Mouse (Mus musculus) retina, postnatal 7 days (tissue): ENCODE data around the gene Il3.

Source experiments
- DNase-seq: peaks from one replicate; pipeline ENCODE4 v3.0.0-alpha.2; 2012; ENCODE audit warnings: low read depth, low spot score

Il3 gene

DNA sequence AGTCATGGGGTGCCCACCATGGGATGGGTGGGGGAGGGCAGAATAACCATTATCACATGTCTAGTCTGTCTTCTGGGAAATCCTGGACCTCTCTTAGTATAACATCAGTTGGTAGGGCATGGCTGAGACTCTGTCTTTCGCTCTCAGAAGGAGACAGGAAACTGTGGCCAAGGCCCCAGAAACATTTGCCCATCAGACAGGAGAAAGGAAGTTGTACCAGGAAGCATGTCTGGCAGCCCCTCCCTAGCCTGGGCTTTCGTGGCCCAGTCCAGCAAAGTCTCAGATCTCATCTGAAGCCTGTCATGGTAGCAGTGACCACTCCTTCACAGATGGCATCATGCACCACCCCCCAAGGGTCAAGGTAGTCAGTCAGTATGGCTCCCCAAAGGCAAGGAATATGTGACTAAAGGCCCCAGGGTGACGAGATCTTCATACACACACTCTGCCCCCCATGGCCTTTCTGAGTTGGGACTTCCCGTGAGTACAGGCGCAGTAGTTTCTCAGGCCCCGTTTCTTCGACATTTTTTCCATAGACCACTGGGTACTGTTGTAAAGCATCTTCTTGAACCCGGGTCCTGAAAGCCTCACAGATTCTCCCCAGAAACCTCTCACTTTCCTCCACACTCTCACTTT lies 20.9 kb upstream of the Il3 start:
- no peak for DNase-seq

DNA sequence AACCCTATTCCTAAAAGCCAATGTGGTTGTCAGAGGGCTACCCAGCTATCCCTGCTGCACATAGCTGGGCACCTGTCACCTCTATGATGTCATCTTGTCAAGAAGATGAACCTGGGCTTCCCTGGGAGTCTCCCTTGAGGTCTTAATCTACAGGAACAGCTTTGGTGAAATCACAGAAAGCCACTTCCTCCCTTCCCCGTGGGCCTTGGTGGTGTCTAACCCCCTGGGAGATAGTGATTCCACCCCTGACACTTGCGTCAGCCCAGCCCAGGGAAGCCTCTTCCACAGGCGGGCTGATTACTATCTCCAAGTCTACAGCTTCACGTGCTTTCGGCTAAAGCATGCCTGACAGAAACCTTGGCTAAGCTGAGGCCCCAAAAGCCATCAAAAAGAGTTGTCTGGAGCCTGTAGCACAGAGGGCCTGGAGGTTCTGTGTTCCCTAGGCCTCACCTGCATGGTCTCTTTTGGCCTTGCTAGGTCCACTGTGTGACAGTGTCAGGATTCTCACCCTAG lies 4.4 kb upstream of the Il3 start:
- no peak for DNase-seq

DNA sequence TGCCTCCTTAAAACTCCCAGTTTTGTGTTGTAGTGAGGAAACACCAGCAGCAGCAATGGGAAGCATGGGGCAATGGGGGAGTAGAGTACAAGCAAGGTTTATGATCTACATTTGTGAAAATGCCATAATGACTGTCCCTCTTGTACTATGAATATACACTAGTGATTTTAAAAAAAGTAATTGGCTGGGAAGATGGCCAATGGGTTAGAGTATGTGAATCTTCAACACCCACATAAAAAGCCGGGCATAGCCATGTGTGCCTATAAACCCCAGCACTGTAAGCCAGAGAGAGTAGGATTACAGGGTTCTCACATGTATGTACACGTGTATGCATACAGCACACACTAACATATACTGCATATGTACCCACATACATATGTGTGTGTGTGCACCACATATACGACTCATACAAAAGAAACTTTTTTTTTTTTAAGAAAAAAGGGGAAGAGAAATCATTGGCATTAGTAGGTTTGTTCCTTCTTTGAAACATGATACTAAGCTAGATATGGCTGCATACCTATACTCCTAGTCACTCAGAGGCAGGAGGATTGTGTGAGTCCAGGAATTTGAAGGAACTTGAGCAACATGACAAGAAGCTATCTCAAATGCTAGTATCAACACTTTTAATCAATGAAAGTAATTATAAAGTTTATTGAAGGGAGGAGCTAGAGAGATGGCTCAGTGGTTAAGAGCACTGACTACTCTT lies 2.3 kb upstream of the Il3 start:
- no peak for DNase-seq

DNA sequence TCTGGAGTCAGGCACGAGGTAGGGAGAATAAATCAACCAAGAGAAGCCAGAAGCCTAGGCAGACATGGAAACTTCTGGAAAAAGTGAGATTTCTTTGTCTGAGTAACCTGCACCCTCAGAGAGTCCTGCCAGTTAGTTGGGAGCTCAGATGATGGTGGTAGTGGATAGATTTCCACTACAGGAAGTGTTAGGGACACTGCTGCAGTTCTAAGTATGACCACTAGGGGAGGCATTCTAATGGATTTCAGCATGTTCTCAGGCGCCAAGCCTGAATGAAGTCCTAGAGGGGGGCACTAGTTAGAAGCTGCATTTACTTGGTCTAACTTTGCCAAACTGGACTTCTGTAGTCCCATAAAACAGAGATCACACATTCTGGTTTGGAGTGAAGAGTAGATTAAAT lies 2.5 kb downstream of the Il3 start:
- DNase-seq = peak; percentile 57

DNA sequence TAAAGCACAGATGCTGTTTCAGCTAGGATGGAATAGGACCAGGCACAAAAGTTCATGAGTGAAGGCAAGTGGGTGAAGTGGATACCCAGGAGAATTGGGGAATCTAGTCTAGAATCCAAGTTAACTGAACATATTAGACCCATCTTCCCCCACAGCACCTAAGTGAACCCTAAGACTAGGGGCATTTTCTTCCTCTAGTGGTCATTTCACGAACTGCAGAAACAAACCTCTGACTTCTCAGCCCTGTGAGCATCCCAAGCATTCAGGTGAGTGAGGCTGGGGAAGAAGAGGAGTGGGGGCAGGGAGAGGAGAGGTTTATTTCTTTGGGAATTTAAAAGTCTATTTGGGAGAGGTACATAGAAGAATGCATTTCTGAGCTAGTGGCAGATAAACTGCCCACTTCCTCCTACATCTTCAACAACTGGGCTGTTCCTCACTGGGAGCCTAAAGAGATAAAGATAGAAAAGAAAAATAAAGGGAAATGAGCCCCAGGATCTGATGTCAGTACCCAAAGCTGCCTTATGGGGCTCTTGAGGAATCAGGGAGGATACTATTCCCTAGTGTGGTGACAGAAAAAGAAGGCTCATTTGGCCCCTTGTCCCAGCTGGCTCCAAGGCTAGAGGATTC lies 3.6 kb downstream of the Il3 start:
- no peak for DNase-seq

DNA sequence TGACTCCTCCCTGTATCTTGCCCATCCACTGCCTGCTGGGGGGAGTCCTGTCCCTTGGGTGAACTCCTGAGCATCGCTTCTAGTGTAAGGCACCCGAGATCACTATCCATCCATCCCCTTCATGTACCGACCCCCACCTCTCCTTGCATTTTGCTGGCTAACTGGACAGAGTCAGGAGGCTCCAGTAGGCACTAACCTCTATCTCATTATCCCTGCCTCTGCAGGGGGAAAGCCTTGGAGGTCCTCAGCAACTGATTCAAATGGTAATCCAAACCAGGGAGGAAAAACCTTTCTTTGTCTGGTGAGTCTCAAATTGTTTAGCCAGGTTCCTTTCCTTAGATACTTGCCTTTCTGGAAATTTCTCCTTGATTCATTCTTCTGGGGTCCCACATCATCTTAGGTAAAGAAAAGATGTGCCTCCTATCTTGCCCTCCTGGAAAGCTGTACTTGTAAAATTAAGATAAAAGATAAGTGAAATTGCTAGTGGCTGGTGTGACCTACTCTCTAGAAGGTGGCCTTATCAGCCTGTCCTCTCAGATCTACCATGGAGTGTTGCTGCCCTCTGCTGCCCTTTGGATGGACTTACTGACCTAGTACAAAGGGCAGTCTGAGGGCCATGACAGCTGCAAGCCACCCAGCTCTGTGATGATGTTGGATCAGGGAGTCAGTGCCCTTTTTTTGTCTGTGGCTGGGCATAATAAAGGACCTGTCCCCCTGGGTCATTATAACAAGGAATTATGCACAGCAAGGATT lies 10.3 kb downstream of the Il3 start:
- DNase-seq = peak; percentile 88

DNA sequence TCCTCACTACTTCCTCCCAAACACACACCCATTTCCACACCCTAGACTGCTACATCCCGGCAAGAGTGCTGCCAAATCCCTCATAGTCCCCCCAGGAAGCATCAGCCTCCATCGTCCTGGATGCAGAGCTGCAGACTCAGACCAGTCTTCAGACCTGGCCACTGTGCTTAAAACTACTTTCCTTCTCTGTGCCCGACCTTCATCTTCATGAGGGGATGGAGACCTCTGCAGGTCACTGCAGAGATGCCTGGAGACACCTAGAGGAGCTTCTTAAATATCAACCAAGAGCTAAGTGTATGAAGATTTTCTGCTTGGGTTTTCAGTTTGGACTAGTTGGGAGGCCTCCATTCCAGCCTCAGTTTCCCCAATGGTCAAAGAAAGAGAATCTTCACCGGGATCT lies 13.0 kb downstream of the Il3 start:
- DNase-seq = no peak

DNA sequence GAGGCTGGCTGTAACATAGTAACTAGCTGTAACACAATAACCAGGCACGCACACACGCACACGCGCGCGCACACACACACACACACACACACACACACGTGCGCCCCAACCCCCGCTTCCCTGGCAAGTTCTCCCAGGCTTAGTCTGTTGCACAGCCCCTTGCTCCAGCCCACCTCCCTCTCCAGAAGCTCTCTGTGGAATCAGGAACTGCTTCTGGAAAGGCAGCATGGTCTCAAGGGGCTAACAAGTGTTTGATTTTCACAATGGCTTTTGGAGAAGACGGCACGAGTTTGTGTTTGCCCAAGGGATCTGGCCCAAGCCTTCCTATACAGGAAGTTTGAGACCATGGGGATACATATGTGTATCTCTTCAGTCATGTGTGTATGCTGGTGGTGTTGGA lies 16.5 kb downstream of the Il3 start:
- DNase-seq = no peak

DNA sequence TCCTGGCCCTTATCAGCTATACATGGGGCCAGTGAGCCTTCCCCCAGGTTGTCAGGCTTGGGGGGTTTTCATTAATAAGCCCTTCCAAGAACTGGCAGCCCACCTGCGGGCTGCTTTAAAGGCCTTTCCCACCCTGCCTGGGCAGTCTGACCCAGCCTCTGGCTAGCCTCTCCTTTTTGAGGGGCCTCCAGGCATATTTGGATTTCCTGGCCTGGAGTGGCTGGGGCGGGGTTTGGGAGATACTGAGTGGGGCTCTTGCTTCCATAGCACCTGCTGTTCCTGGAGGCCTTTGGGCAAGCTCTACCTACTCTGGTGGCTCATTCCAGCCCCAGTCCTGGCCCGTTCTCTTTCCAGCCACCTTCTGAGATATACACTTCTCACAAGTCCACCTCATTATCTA lies 17.3 kb downstream of the Il3 start:
- DNase-seq = no peak

DNA sequence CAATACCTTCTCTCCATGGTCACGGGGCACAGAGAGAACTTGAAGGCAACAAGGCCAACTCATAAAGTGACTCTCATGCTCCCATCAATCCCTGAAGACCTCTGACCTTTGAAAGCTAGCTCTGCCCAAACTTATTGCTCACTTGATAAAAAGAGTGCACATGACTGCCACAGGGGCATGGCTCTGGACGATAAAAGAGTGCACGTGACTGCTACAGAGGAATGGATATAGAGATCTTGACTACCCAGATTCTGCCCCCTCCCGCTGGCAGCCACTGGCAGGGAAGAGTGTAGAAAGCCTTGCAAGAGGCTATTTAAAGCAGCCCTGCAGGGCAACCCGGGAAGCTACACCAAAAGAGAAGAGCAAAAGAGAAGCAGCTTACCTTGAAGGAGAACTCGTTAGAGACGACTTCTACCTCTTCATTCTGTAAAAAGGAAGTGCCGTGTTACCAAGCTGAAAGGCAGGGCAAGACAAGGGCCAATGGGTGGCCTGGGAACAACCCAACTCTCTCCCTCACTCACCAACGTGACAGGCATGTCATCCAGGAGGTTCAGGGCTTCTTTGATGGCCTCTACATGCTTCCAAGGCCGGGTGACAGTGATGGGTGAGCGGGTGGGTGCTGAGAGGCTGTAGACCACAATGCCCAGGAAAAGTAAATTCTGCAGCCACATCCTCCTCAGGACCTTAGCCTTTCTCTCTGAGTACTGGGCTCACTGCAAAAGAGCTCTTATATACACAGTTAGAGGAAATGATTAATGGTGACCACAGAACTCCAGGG lies 17.9 kb downstream of the Il3 start, which contains the start of gene Csf2:
Gene Csf2, minus strand, starts transcription at position 728 of the 778 bp plus-strand sequence.
- no peak for DNase-seq

DNA sequence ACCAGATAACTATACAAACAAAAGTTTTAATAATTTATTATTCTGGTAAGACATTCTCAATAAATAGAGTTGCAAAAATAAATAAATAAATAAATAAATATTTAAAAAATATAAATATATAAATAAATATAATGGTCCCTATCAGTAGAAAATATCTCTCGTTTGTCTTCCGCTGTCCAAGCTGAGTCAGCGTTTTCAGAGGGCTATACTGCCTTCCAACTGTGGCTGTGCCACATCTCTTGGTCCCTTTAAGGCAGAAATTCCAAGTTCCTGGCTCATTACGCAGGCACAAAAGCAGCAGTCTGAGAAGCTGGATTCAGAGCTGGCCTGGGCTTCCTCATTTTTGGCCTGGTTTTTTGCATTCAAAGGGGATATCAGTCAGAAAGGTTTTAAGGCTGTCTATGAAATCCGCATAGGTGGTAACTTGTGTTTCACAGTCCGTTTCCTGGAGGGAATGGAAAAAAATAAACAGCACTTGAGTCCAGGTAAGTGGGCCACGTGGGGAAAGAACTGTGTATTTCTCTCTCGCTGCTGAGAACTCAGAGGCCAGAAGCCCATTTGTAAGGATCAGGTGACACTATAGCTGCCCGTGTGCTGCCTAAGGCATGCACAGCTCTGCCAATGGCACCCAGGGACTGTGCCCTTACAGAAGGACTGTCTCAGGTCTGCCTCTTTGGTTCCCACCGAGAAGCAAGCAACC lies 19.7 kb downstream of the Il3 start:
- DNase-seq = no peak

DNA sequence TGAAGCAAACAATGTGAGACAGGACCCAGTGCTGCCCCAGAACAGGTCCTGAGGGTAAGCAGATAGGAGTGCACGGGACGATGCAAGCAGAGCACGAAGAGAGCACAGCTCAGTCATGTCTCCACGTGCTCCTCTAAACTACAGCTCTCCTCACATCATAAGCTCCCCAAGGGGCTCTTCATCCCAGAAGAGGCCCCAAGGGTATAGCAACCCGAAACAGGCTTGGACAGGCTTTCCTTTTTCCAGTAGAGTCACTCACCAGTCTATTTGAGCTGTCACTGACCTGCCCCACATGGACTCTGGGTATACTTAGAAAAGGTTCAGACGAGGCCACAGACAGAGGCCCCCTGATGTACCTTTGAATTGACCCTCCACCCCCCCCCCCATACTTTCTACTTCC lies 22.6 kb downstream of the Il3 start:
- DNase-seq = no peak

DNA sequence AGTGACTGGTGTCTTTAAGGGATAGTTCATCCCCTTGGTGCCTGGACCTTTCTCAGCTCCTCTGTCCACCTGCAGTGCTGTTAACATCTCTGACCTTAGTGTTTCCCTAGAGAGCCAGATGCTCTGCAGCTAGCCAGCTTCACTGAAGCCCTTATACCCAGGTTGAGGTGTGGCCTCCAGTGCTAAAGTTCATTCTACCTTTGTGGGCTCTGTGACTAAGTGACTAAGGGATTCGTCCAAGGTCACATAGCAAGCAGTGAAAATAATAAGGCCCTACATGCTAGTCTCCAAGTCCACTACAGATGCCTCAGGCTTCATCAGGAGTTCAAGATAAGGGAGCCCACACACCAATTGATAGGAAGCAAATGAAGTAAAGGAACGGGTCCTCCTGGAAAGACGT lies 24.6 kb downstream of the Il3 start:
- DNase-seq = no peak

DNA sequence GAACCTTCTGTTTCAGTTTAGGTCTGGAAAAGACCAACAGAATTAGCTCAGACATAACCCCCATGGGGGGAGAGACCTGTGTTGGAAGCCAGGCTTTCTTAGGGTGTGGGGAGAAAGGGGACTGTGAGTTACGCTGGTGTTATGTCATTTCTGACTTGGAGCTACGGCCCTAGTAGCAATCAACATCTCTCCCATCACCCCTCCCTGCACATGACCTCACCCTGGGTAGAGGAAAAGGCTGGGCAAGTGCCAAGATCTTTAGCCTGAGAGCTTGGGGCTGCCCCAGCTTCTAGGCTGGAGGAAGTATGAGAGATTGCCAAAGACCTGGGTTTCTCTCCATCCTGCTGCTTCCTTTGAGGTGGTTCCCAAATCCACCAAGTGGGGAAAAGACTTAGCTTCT lies 30.1 kb downstream of the Il3 start:
- no peak for DNase-seq

DNA sequence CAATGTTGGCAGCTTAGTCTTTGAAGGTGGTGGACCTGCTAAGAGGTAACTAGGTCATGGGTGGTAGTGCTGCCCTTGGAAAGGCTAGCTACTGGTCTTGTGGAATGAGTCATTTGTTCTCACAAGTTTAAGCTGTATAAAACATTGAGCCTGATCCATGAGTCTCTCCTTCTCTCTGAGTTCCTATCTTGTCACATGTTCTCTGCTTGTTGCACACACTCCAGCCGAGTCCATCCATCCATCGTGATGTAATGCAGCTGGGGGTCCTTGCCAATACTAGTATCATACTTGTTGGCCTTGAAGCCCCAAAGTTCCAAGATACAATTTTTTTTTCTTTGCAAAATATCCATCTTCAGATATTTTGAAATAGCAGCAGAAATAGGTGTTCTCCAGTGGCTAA lies 39.6 kb downstream of the Il3 start:
- no peak for DNase-seq

DNA sequence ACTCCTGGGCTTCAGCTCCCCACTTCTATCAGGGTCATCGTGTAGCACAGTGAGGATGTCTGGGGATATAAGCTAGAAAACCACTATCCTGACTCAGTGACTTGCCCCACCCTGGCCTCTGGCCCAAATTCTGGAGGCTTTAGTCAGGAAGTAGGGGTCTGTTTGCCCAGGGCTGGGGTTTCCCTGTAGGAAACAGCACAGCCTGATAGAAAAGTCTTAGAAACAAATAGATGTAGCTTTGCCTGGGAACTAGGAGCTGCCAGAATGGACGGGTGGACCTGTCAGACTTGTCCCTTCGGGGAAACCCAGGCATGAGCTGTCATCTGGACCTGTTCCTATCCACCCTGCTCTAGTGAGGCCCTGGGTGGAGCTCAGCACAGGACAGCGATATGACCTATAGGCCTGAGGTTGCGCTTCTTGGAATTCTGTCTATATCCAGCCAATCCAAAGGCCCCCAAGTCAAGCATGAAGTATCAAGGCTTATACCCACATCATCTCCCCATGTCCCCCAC lies 42.5 kb downstream of the Il3 start:
- no peak for DNase-seq

DNA sequence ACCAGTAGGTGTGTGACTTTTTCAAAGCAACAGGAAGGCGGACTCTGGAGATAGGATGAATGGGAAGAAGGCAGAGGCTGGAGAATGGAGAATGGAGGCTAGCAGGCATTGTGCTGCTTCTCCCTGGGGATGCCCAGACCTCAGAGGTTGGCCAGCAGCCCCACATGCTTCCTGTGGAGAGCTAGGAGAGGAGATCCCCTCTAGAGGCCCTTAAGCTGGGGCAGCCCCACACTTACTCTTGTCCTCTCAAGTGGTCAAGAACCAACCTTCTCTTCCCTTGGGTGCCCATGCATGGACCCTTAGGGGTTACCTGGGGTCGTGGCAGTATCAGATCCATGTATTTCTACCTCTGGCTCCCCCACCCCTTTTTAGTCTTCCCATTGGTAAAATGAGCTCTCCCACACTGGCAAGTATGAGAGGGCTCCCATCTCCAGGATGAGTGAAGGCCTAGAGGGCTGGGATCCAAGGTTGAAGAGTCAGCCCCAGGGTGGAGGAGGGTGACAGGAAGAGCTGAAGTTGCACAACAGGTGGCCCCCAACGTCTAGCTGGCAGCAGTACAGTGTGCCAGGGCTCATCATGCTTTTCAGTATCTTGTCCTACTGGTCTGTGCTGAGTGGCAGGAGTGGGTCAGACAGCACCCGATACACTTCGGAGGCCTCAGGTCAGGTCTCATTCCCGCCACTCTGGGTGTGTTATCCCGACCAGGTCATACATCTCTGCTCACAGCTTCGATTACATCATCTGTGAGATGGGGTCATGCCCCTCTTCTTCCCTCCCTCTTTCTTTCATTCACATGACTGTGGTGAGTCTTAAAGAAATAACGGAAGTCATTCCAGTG lies 43.2 kb downstream of the Il3 start:
- no peak for DNase-seq

DNA sequence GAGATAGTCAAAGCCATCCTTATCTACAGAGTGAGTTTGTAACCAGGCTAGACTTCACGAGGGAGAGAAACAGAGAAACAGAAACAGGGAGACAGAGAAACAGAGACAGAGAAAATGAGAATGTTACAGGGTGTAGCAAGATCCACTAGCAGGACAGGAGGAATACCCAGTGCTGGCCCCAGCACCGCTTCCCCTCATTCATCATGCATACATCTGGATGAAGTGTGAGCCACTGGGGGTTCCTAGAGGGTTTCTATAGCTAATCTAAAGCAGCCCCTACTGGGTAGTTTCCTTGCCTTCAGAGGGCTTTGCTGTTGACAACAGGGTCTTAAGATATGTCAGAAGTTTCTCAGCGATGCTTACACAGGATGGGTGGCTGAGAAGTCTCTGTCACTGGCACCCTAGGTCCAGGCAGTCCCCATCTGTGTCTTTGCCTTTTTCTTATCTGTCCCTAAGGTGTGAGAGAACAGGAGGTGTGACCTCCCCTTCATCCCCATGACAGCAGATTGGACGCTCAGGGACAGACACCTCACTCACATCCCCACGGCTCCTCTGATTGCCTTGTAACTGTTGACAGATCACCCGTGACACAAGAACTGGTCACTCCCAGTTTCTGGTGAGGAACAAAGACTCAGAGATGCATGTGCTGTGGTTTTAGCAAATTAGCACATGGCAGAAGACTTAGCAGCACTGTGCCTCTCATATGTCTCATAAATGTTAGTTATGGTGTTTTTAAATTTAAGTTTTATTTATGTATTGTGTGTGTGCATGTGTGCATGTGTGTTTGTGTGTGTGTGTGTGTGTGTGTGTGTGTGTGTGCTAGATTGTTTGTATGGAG lies 47.0 kb downstream of the Il3 start:
- DNase-seq = no peak

DNA sequence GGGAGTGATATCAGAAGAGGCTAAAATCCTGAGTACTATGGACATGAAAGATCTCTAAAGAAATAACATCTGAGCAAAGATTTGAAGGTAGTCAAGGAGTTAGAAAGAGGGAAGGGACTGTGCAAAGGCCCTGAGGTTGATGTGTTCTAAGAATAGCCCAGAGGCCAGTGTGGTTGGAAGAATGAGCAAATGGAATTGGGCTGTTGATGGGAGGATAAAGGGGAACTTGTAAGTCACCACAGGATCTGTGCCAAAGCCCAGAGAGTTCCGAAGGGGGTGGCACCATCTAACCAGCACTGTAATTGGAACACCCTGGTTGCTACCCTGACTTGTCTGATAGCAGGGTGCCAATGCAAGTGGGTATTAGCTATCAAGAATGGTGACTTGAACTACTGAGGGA lies 47.9 kb downstream of the Il3 start:
- no peak for DNase-seq
